Mouse (Mus musculus): ENCODE results near the gene Lmf2.
A peak's percentile ranks its signal among the peaks of the same experiment; 100 is the strongest.

The Lmf2 gene

GRCm38 (mm10) chr15:89315190-89315731, 40.2 kb downstream of the Lmf2 start, which contains the start of gene Sbf1:
Gene Sbf1 (minus strand): TSS chr15:89315311.
- DNase-seq (ENCODE audit: low read depth): peak; percentile 94

- DNase-seq (ENCODE audit: low read depth): no peak
Measured at GRCm38 (mm10) chr15:89314511-89315189, 40.8 kb downstream of the Lmf2 start.

GRCm38 (mm10) chr15:89314107-89314506, 41.4 kb downstream of the Lmf2 start:
- DNase-seq (ENCODE audit: low read depth): no peak

GRCm38 (mm10) chr15:89313359-89313758, 42.1 kb downstream of the Lmf2 start:
- DNase-seq (ENCODE audit: low read depth): no peak

- no peak for DNase-seq (ENCODE audit: low read depth)
Measured at GRCm38 (mm10) chr15:89309962-89310498, 45.4 kb downstream of the Lmf2 start.

- DNase-seq (ENCODE audit: low read depth): no peak
Measured at GRCm38 (mm10) chr15:89308406-89309139, 46.9 kb downstream of the Lmf2 start.

- DNase-seq (ENCODE audit: low read depth): no peak
Measured at GRCm38 (mm10) chr15:89307461-89307860, 48.0 kb downstream of the Lmf2 start.

GRCm38 (mm10) chr15:89305966-89306365, 49.5 kb downstream of the Lmf2 start:
- DNase-seq (ENCODE audit: low read depth): no peak

Data from c-Kit-positive CD71-negative TER-119-negative erythroid progenitor cells, embryonic 14.5 days (primary cell).